Mouse (Mus musculus) lung, adult 2 months (tissue): ENCODE data around the gene Nova2. TPM values are rescaled to one million over a fixed set of nuclear protein-coding genes. Genes with fewer than 3 reads are reported as not detected.
A peak's percentile ranks its signal among the peaks of the same experiment; 100 is the strongest.

Experiments
- DNase-seq: peaks from one replicate; pipeline ENCODE4 v3.0.0; 2022
- H3K4me1 ChIP-seq: fragments of 200-500 bp; 2 replicates; pipeline ENCODE4 v1.6.1; 2011; ENCODE audit warnings: low read length; ENCODE audit not compliant: control insufficient read depth, insufficient read depth
- H3K4me3 ChIP-seq: fragments of 200-500 bp; replicated peaks from 2 replicates; pipeline ENCODE3; 2011; ENCODE audit warnings: low read depth, mild to moderate bottlenecking, control low read depth, low read length; ENCODE audit errors: extremely low read depth
- CTCF ChIP-seq: fragments of 200-500 bp; IDR thresholded peaks from 2 replicates; pipeline ENCODE4 v1.5.1; 2011; ENCODE audit warnings: mild to moderate bottlenecking, low read length, control low read depth; ENCODE audit not compliant: insufficient read depth
- POLR2A ChIP-seq: fragments of 200-500 bp; IDR thresholded peaks from 2 replicates; pipeline ENCODE4 v1.6.1; 2011; ENCODE audit warnings: low read depth, mild to moderate bottlenecking, control low read depth, low read length, borderline replicate concordance; ENCODE audit errors: extremely low read depth
- WGBS: fragments of 180-500 bp; shearing (Covaris S2); methylation state at CpG from one replicate; pipeline ENCODE4 v1.1.7; 2018; 5-methylcytosine and 5-hydroxymethylcytosine counted together
- polyA plus RNA-seq: library from polyadenylated mRNA; depleted of rRNA; stranded (reverse); fragments of >200 nt; gene quantifications from 2 replicates; pipeline ENCODE4 v1.2.3, GENCODE M21; 2012

Nova2 gene
- polyA plus RNA-seq, 1 experiment = 5.0 TPM

GRCm38 (mm10) chr7:18922807-18923206 lies 2.9 kb upstream of the Nova2 start:
- DNase-seq = no peak
- Histone ChIP-seq H3K4me3 (no peak overlapping the region), H3K4me1 (no peaks in the 10 kb centered on the region)
- TF ChIP-seq POLR2A (no peak), CTCF (no peak)
- WGBS = 55% methylated on average over 5 of the region's 5 CpGs

GRCm38 (mm10) chr7:18923267-18923666 lies 2.4 kb upstream of the Nova2 start:
- no peak for DNase-seq
- Histone ChIP-seq H3K4me3 (no peak overlapping the region), H3K4me1 (no peaks in the 10 kb centered on the region)
- TF ChIP-seq CTCF (no peak), POLR2A (no peak)
- WGBS = 75% methylated on average over 11 of the region's 11 CpGs

GRCm38 (mm10) chr7:18923711-18924191 lies 1.9 kb upstream of the Nova2 start:
- TF ChIP-seq CTCF (no peak), POLR2A (no peak)
- WGBS = 52% methylated on average over 4 of the region's 4 CpGs
- no peak for DNase-seq
- H3K4me3 ChIP-seq = no peak overlapping the region
- no peaks in the 10 kb centered on the region for H3K4me1 ChIP-seq

GRCm38 (mm10) chr7:18924321-18924720 lies 1.4 kb upstream of the Nova2 start:
- TF ChIP-seq CTCF = no peak
- no peak for TF ChIP-seq POLR2A
- DNase-seq = no peak

GRCm38 (mm10) chr7:18926041-18926790 lies 528 bp downstream of the Nova2 start:
- WGBS = 3% methylated on average over 40 of the region's 42 CpGs
- Histone ChIP-seq H3K4me3 (peak overlapping the region; percentile 87), H3K4me1 (no peaks in the 10 kb centered on the region)
- peak; percentile 33 for DNase-seq
- TF ChIP-seq POLR2A (peak; percentile 74; the same call in 1 of the 2 replicates), CTCF (no peak)

More at GRCm38 (mm10) chr7:18924321-18924720, 1.4 kb upstream of the Nova2 start:
- 21% methylated on average over 8 of the region's 8 CpGs for WGBS
- Histone ChIP-seq H3K4me1 (no peaks in the 10 kb centered on the region), H3K4me3 (no peak overlapping the region)

GRCm38 (mm10) chr7:18926911-18927310 lies 1.2 kb downstream of the Nova2 start:
- DNase-seq = no peak
- Histone ChIP-seq H3K4me1 (peaks cover 6% of the 10 kb centered on the region; the same call in 1 of the 2 replicates), H3K4me3 (peak overlapping the region; percentile 87)
- TF ChIP-seq CTCF (no peak), POLR2A (no peak)
- 36% methylated on average over 6 of the region's 6 CpGs for WGBS

- Histone ChIP-seq H3K4me1 (peaks cover 8% of the 10 kb centered on the region; the same call in 1 of the 2 replicates), H3K4me3 (peak overlapping the region; percentile 41)
- no peak for DNase-seq
- TF ChIP-seq POLR2A (peak; percentile 35; the same call in 1 of the 2 replicates), CTCF (no peak)
- whole genome bisulfite sequencing = 20% methylated on average over 3 of the region's 3 CpGs
These were observed 2.1 kb downstream of the Nova2 start for GRCm38 (mm10) chr7:18927759-18928158.

GRCm38 (mm10) chr7:18942376-18942775 lies 16.7 kb downstream of the Nova2 start:
- H3K4me1 ChIP-seq = peaks cover 6% of the 10 kb centered on the region
- no peak overlapping the region for H3K4me3 ChIP-seq
- 41% methylated on average over 1 of the region's 1 CpGs for WGBS
- TF ChIP-seq POLR2A = no peak
- no peak for TF ChIP-seq CTCF
- DNase-seq = no peak

GRCm38 (mm10) chr7:18942815-18943214 lies 17.1 kb downstream of the Nova2 start:
- Histone ChIP-seq H3K4me1 (peaks cover 10% of the 10 kb centered on the region), H3K4me3 (no peak overlapping the region)
- no peak for DNase-seq
- WGBS = 71% methylated on average over 9 of the region's 9 CpGs
- TF ChIP-seq POLR2A (no peak), CTCF (no peak)

- TF ChIP-seq CTCF (no peak), POLR2A (peak; percentile 38; the same call in 1 of the 2 replicates)
- DNase-seq = peak; percentile 51
- 28% methylated on average over 6 of the region's 6 CpGs for WGBS
- Histone ChIP-seq H3K4me1 (peaks cover 21% of the 10 kb centered on the region), H3K4me3 (no peak overlapping the region)
These were observed 22.5 kb downstream of the Nova2 start for GRCm38 (mm10) chr7:18948151-18948550.
